Mouse (Mus musculus) cerebellum, adult 2 months (tissue): ENCODE measurements around the gene Wnt3. TPM values are rescaled to one million over a fixed set of nuclear protein-coding genes. Genes with fewer than 3 reads are reported as not detected.

Experiments used
- DNase-seq, 2 experiments: peaks; one replicate each; pipeline ENCODE4 v3.0.0; 2021
- H3K27ac ChIP-seq: fragments of 200-500 bp; 2 replicates; pipeline ENCODE4 v1.5.1; 2012; ENCODE audit warnings: low read length, control low read depth, inconsistent platforms; ENCODE audit not compliant: insufficient read depth
- H3K27me3 ChIP-seq: fragments of 200-500 bp; 2 replicates; pipeline ENCODE4 v1.6.1; 2012; ENCODE audit warnings: inconsistent platforms, mild to moderate bottlenecking, low read length, moderate library complexity; ENCODE audit not compliant: control insufficient read depth, insufficient read depth
- H3K4me1 ChIP-seq: fragments of 200-500 bp; 2 replicates; pipeline ENCODE4 v1.6.1; 2011; ENCODE audit warnings: low read length; ENCODE audit not compliant: control insufficient read depth, insufficient read depth
- H3K4me3 ChIP-seq: fragments of 200-500 bp; replicated peaks from 2 replicates; pipeline ENCODE3; 2011; ENCODE audit warnings: mild to moderate bottlenecking, low read depth, low read length, control low read depth; ENCODE audit not compliant: insufficient read depth
- CTCF ChIP-seq: fragments of 200-500 bp; IDR thresholded peaks from 2 replicates; pipeline ENCODE4 v1.5.1; 2011; ENCODE audit warnings: low read depth, mild to moderate bottlenecking, control low read depth, low read length, moderate library complexity, borderline replicate concordance; ENCODE audit not compliant: insufficient read depth
- POLR2A ChIP-seq: fragments of 200-500 bp; IDR thresholded peaks from 2 replicates; pipeline ENCODE4 v1.6.1; 2011; ENCODE audit warnings: low read length, control low read depth, borderline replicate concordance; ENCODE audit not compliant: insufficient read depth
- WGBS: fragments of 180-500 bp; shearing (Covaris S2); methylation state at CpG from one replicate; pipeline ENCODE4 v1.1.7; 2018; 5-methylcytosine and 5-hydroxymethylcytosine counted together
- polyA plus RNA-seq: library from polyadenylated mRNA; depleted of rRNA; stranded (reverse); fragments of >200 nt; gene quantifications from 2 replicates; pipeline ENCODE4 v1.2.3, GENCODE M21; 2012; rRNA removed

Wnt3 gene
- 13.6 and 14.5 TPM in 2 replicates for polyA plus RNA-seq

DNA sequence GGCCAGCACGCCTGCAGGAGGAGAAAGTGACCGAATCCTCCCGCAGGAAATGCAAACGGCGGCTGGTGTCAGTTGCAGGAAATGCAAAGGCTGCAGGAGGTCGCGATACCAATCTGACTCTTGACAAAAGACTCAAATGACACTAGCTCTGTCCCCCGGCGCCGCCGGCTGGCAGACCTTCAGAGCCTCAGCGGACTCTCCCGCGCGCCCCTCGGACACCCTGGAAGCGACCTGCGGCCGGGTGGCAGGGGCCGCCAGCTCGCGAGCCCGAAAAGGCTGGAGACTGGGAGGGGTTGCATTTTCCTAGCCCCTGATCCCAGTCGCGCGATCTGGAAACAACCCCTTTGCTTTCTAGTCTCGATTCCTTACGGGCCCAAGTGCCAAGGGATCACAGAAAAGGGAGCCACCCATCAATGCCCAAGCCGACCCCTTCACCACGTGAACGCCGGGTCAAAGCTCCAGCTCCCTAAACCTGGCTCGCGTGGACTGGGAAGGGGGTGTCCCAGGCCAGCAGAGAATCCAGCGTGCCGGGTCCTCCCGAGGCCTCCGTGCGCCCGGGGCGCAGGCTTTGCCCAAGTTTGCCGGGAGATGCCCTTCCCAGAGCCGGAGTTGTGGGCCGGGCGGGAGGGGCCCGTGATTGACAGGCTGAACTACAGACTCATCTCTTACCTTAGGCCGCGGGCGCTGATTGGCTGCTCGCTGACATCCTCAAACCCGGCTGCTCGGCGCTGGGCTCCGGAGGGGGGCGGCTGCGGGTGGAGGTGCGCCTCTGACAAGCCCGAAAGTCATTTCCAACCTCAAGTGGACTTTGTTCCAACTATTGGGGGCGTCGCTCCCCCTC, at the start of gene Wnt3:
Wnt3 (plus strand) TSS at position 764 of the 841 bp plus-strand sequence.
- Histone ChIP-seq H3K27me3 (peaks cover 12% of the 10 kb centered on the region; the same call in 1 of the 2 replicates), H3K4me3 (peak within 1 kb of the TSS; percentile 50), H3K27ac (no peak within 1 kb of the TSS), H3K4me1 (peaks cover 7% of the 10 kb centered on the region)
- under 1% methylated on average over 60 of the region's 60 CpGs for WGBS
- TF ChIP-seq CTCF, result no peak
- peak; percentile 30 to 50 for DNase-seq

DNA sequence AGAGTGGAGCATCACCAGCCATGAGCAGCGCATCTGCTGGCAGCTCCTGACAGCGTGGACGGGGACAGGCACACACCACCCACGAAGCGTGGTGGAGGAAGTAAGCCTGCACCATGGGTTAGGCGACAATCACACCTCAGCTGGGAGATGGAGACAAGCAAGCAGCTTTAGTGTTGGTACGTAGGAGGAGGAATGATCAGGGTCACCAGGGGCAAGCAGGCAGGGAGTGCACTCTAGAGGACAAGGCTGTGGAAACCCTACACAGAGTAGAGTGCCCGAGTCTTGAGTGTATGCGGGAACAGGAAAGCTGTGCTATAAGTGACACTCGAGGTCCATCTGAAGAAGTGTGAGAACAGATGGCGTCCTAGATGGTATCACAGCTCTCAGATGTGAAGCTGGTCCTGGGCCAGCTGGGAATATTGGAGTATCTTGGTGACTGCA, 49.6 kb upstream of the Wnt3 start:
- Histone ChIP-seq H3K27me3 (no peaks in the 10 kb centered on the region), H3K27ac (no peak overlapping the region), H3K4me1 (peaks cover 8% of the 10 kb centered on the region), H3K4me3 (no peak overlapping the region)
- TF ChIP-seq CTCF (no peak), POLR2A (no peak)
- DNase-seq, result peak in 1 of 2 experiments; percentile 28
- WGBS, result 42% methylated on average over 11 of the region's 11 CpGs

DNA sequence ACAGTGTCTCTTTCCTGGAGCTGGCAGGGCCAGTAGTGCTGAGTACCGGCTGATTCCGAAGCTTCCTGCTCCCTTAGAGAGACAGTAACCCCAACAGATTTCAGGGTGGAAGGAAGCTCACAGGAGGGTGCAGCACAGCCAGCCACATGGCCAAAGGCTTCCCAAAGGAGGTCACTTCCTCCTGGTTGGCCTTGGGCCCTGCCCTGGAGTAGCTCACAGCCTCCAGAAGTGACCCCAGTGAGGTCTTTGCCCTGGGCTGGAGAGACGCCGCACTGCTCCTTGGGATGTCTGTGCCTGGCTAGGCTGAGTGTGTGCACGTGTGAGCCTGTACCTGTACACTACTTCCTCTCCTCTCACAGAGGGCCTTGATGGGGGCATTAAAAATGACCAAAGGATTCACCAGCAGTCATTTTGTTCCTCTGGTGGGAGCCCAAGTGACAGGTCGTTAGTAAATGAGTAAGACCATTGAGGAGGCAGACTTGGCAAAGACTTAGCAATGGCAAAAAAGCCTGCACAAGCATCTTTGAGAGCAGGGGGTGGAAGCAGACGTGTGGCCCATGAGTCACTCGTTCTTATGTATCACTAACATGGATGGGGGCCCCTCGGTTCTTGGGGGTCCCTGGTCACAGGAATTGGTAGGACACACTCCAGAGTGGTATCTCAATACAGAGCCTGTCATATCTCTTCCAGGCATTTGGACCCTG, 44.5 kb upstream of the Wnt3 start:
- Histone ChIP-seq H3K27me3 (no peaks in the 10 kb centered on the region), H3K27ac (no peak overlapping the region), H3K4me3 (no peak overlapping the region), H3K4me1 (peaks cover 2% of the 10 kb centered on the region)
- TF ChIP-seq CTCF (no peak), POLR2A (no peak)
- WGBS, result 52% methylated on average over 9 of the region's 9 CpGs
- no peak for DNase-seq

DNA sequence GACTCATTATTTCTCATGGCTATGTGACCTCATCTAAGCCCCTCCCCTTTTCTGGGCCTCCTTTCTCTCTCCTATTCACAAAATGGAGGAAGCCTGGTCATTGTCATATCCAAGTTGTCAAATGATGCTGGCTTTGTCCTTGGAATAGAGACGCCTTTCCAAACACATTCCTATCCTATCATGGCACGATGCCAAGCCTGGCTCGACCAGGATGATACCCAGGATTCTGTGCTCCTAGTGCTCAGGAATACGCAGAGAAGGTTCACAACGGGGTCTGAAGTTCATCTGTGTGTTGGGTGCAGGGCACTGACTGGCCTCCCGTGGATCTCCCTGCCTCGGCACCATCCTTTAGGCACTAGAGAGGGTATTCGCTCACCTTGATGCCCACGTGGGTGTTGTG, 42.4 kb upstream of the Wnt3 start:
- H3K4me3 ChIP-seq, result no peak overlapping the region
- H3K4me1 ChIP-seq, result peaks cover 3% of the 10 kb centered on the region; the same call in 1 of the 2 replicates
- H3K27ac ChIP-seq, result no peak overlapping the region
- WGBS, result 71% methylated on average over 9 of the region's 9 CpGs
- no peaks in the 10 kb centered on the region for H3K27me3 ChIP-seq
- no peak for DNase-seq
- TF ChIP-seq POLR2A (no peak), CTCF (no peak)

DNA sequence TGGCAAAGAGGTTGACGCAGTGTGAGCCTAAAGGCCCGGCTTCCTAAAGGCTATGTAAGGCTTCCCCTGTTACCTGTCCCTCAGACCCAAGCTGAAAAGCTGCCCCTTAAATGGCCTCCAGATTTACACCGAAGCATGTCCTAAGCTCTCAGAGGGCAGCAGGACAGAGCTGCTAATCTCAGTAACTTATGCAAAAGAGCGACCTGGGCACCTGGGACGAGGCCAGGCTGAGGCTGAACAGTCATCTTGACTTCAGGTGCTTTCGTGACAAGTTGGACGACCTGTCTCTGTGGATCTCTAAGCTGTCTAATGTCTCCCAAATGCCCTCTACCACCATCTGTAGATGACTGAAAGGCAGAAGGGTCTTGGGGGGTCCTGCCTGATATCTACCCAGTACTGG, 41.6 kb upstream of the Wnt3 start:
- H3K4me3 ChIP-seq, result no peak overlapping the region
- DNase-seq, result no peak
- 92% methylated on average over 7 of the region's 7 CpGs for WGBS

DNA sequence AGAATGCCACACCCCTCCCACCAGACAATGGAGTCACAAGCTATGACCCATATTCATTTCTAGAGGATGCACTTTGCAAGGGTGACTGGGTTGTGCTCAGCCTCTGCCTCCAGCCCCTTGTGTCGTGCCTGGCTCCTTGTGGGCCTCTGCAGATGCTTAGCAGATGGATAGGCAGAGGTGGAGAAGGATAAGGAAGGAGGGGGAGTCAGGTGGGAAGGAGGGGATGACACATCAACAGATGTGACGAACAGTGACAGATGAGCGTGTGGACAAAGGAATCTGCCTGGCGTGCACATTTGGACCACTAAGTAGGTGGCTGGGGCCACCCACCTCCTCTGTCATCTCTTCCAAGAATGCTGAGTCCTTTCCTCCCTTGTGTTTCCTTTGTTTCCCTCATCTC, 40.9 kb upstream of the Wnt3 start:
- Histone ChIP-seq H3K4me3 (no peak overlapping the region), H3K4me1 (peaks cover 3% of the 10 kb centered on the region; the same call in 1 of the 2 replicates), H3K27ac (no peak overlapping the region), H3K27me3 (no peaks in the 10 kb centered on the region)
- no peak for TF ChIP-seq POLR2A
- TF ChIP-seq CTCF, result no peak
- 89% methylated on average over 4 of the region's 4 CpGs for WGBS
- no peak for DNase-seq

More for the DNA sequence above, 41.6 kb upstream of the Wnt3 start:
- H3K27me3 ChIP-seq, result no peaks in the 10 kb centered on the region
- no peak overlapping the region for H3K27ac ChIP-seq
- H3K4me1 ChIP-seq, result peaks cover 3% of the 10 kb centered on the region; the same call in 1 of the 2 replicates
- TF ChIP-seq POLR2A (no peak), CTCF (no peak)

DNA sequence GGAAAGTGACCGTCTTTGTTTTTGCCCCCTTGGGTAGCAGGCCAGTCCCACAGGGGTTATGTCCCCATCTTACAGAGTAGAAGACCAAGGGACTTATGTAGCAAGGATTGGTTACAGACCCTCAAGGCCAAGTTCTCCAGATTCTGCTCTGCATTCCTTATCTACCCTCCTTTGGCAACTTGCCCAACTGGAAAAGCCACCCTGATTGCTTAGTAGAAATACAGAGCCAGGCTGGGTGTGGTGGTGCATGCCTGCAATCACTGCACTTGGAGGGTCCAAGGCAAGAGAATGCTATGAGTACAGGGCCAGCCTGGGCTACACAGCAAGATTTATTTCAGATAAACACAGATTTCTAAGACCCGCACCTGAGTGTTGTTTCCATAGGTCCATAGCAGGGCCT, 40.0 kb upstream of the Wnt3 start:
- no peak overlapping the region for H3K4me3 ChIP-seq
- no peaks in the 10 kb centered on the region for H3K27me3 ChIP-seq
- peaks cover 3% of the 10 kb centered on the region; the same call in 1 of the 2 replicates for H3K4me1 ChIP-seq
- no peak overlapping the region for H3K27ac ChIP-seq
- DNase-seq, result no peak
- WGBS, result 97% methylated on average over 2 of the region's 2 CpGs
- no peak for TF ChIP-seq CTCF
- TF ChIP-seq POLR2A, result no peak

DNA sequence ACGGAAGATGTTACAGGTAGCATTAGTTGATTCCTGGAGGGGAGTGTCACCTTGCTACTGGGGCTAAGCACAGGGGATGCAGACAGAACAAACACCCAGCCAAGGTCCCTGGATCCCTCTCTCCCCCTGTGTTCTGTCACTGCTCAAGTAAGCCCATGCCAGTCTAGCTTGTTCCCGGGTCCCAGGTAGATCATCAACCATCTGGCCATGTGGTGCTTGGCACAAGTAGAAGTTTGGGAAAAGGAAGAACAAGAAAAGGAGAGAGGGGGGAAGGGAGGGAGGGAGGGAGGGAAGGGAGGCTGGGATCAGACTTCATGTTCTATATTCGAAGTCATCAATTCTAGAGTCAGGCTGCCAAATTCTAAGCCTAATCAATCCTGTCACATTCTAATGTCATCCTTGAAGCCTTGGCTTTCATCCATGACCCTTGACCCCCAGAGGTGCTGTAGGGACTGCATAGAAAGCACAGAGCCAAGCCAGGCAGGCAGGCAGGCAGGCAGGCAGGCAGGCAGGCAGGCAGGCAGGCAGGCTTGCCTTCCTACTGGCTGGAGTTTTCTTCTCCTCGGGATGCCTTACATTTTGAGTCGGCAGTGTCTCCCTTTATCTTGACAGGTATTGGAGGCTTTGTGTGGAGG, 39.4 kb upstream of the Wnt3 start:
- Histone ChIP-seq H3K4me1 (peaks cover 3% of the 10 kb centered on the region; the same call in 1 of the 2 replicates), H3K27ac (no peak overlapping the region), H3K27me3 (no peaks in the 10 kb centered on the region), H3K4me3 (no peak overlapping the region)
- no peak for DNase-seq
- WGBS, result 42% methylated on average over 5 of the region's 5 CpGs
- TF ChIP-seq CTCF (no peak), POLR2A (no peak)
